Mouse (Mus musculus): ENCODE data around the gene Lipm. TPM values are rescaled to one million over a fixed set of nuclear protein-coding genes. Genes with fewer than 3 reads are reported as not detected.

The Lipm gene
- polyA plus RNA-seq, 1 experiment from 2014 or later, result 0.10 TPM

- Histone ChIP-seq H3K4me2 (ENCODE audit: low read depth, low read length) (no peak overlapping the region), H3K27me3 (ENCODE audit: control insufficient read depth, insufficient read depth, low read depth, low read length) (no peaks in the 10 kb centered on the region), H3K4me1 (replicated peaks; ENCODE audit: control insufficient read depth, insufficient read depth, low read length) (no peaks in the 10 kb centered on the region; the same call in 1 of the 2 replicates), H3K27ac (ENCODE audit: low read length) (no peak overlapping the region), H3K9ac (ENCODE audit: low read length) (no peak overlapping the region), H3K4me3 (ENCODE audit: low read length) (no peak overlapping the region), H3K36me3 (ENCODE audit: control insufficient read depth, insufficient read depth, low read length) (no peaks in the 10 kb centered on the region), H3K9me3 (ENCODE audit: control insufficient read depth, low read length) (no peaks in the 10 kb centered on the region)
- 61% methylated on average over 1 of the region's 1 CpGs for WGBS
- ATAC-seq (ENCODE audit: low read depth), result no peak
These were observed 51.2 kb downstream of the Lipm start for GRCm38 (mm10) chr19:34151909-34152308.

- H3K4me1 ChIP-seq (replicated peaks; ENCODE audit: control insufficient read depth, insufficient read depth, low read length), result no peaks in the 10 kb centered on the region; the same call in 1 of the 2 replicates
- 0 out of 2 replicates have a peak overlapping the region, but pooled peaks have one; percentile 9 for H3K27ac ChIP-seq (ENCODE audit: low read length)
- peak; percentile 95 for ATAC-seq (ENCODE audit: low read depth)
- no peak overlapping the region for H3K4me2 ChIP-seq (ENCODE audit: low read depth, low read length)
- H3K4me3 ChIP-seq (ENCODE audit: low read length), result no peak overlapping the region
- no peaks in the 10 kb centered on the region for H3K9me3 ChIP-seq (ENCODE audit: control insufficient read depth, low read length)
- no peaks in the 10 kb centered on the region for H3K27me3 ChIP-seq (ENCODE audit: control insufficient read depth, insufficient read depth, low read depth, low read length)
- no peaks in the 10 kb centered on the region for H3K36me3 ChIP-seq (ENCODE audit: control insufficient read depth, insufficient read depth, low read length)
- no peak overlapping the region for H3K9ac ChIP-seq (ENCODE audit: low read length)
- 47% methylated on average over 6 of the region's 6 CpGs for WGBS
These were observed 52.8 kb downstream of the Lipm start for GRCm38 (mm10) chr19:34153263-34154144.

GRCm38 (mm10) chr19:34162693-34163092 is 62.0 kb downstream of the Lipm start:
- H3K4me3 ChIP-seq (ENCODE audit: low read length), result no peak overlapping the region
- H3K4me1 ChIP-seq (replicated peaks; ENCODE audit: control insufficient read depth, insufficient read depth, low read length), result no peaks in the 10 kb centered on the region
- ATAC-seq (ENCODE audit: low read depth), result no peak
- no peak overlapping the region for H3K4me2 ChIP-seq (ENCODE audit: low read depth, low read length)
- no peaks in the 10 kb centered on the region for H3K36me3 ChIP-seq (ENCODE audit: control insufficient read depth, insufficient read depth, low read length)
- H3K9ac ChIP-seq (ENCODE audit: low read length), result no peak overlapping the region
- no peaks in the 10 kb centered on the region for H3K27me3 ChIP-seq (ENCODE audit: control insufficient read depth, insufficient read depth, low read depth, low read length)
- H3K27ac ChIP-seq (ENCODE audit: low read length), result no peak overlapping the region
- 81% methylated on average over 5 of the region's 5 CpGs for WGBS
- no peaks in the 10 kb centered on the region for H3K9me3 ChIP-seq (ENCODE audit: control insufficient read depth, low read length)

GRCm38 (mm10) chr19:34165891-34166290 is 65.2 kb downstream of the Lipm start, which contains the start of gene Ankrd22:
Ankrd22 (minus strand) TSS chr19:34166053.
- no peak within 1 kb of the TSS for H3K9ac ChIP-seq (ENCODE audit: low read length)
- H3K4me1 ChIP-seq (replicated peaks; ENCODE audit: control insufficient read depth, insufficient read depth, low read length), result no peaks in the 10 kb centered on the region
- H3K36me3 ChIP-seq (ENCODE audit: control insufficient read depth, insufficient read depth, low read length), result no peaks in the 10 kb centered on the region
- ATAC-seq (ENCODE audit: low read depth), result peak; percentile 41
- no peaks in the 10 kb centered on the region for H3K27me3 ChIP-seq (ENCODE audit: control insufficient read depth, insufficient read depth, low read depth, low read length)
- H3K27ac ChIP-seq (ENCODE audit: low read length), result no peak within 1 kb of the TSS
- no peak within 1 kb of the TSS for H3K4me2 ChIP-seq (ENCODE audit: low read depth, low read length)
- no peak within 1 kb of the TSS for H3K4me3 ChIP-seq (ENCODE audit: low read length)
- H3K9me3 ChIP-seq (ENCODE audit: control insufficient read depth, low read length), result no peaks in the 10 kb centered on the region
- 60% methylated on average over 5 of the region's 5 CpGs for WGBS

GRCm38 (mm10) chr19:34166386-34166785 is 65.7 kb downstream of the Lipm start:
- no peak overlapping the region for H3K4me3 ChIP-seq (ENCODE audit: low read length)
- H3K9ac ChIP-seq (ENCODE audit: low read length), result no peak overlapping the region
- no peaks in the 10 kb centered on the region for H3K36me3 ChIP-seq (ENCODE audit: control insufficient read depth, insufficient read depth, low read length)
- no peaks in the 10 kb centered on the region for H3K27me3 ChIP-seq (ENCODE audit: control insufficient read depth, insufficient read depth, low read depth, low read length)
- no peak for ATAC-seq (ENCODE audit: low read depth)
- no peak overlapping the region for H3K27ac ChIP-seq (ENCODE audit: low read length)
- H3K4me2 ChIP-seq (ENCODE audit: low read depth, low read length), result no peak overlapping the region
- no peaks in the 10 kb centered on the region for H3K4me1 ChIP-seq (replicated peaks; ENCODE audit: control insufficient read depth, insufficient read depth, low read length)
- H3K9me3 ChIP-seq (ENCODE audit: control insufficient read depth, low read length), result no peaks in the 10 kb centered on the region
- 81% methylated on average over 4 of the region's 4 CpGs for WGBS

GRCm38 (mm10) chr19:34167896-34168661 is 67.3 kb downstream of the Lipm start:
- Histone ChIP-seq H3K9ac (ENCODE audit: low read length) (no peak overlapping the region), H3K4me3 (ENCODE audit: low read length) (no peak overlapping the region), H3K9me3 (ENCODE audit: control insufficient read depth, low read length) (no peaks in the 10 kb centered on the region), H3K36me3 (ENCODE audit: control insufficient read depth, insufficient read depth, low read length) (no peaks in the 10 kb centered on the region), H3K27ac (ENCODE audit: low read length) (no peak overlapping the region), H3K4me1 (replicated peaks; ENCODE audit: control insufficient read depth, insufficient read depth, low read length) (no peaks in the 10 kb centered on the region), H3K27me3 (ENCODE audit: control insufficient read depth, insufficient read depth, low read depth, low read length) (no peaks in the 10 kb centered on the region), H3K4me2 (ENCODE audit: low read depth, low read length) (no peak overlapping the region)
- ATAC-seq (ENCODE audit: low read depth), result no peak
- 42% methylated on average over 7 of the region's 7 CpGs for WGBS

GRCm38 (mm10) chr19:34169121-34169520 is 68.4 kb downstream of the Lipm start:
- H3K27me3 ChIP-seq (ENCODE audit: control insufficient read depth, insufficient read depth, low read depth, low read length), result no peaks in the 10 kb centered on the region
- H3K4me2 ChIP-seq (ENCODE audit: low read depth, low read length), result no peak overlapping the region
- ATAC-seq (ENCODE audit: low read depth), result no peak
- no peaks in the 10 kb centered on the region for H3K9me3 ChIP-seq (ENCODE audit: control insufficient read depth, low read length)
- no peaks in the 10 kb centered on the region for H3K36me3 ChIP-seq (ENCODE audit: control insufficient read depth, insufficient read depth, low read length)
- H3K4me1 ChIP-seq (replicated peaks; ENCODE audit: control insufficient read depth, insufficient read depth, low read length), result no peaks in the 10 kb centered on the region
- H3K9ac ChIP-seq (ENCODE audit: low read length), result no peak overlapping the region
- no peak overlapping the region for H3K4me3 ChIP-seq (ENCODE audit: low read length)
- H3K27ac ChIP-seq (ENCODE audit: low read length), result no peak overlapping the region

GRCm38 (mm10) chr19:34171167-34171566 is 70.4 kb downstream of the Lipm start:
- no peak overlapping the region for H3K4me2 ChIP-seq (ENCODE audit: low read depth, low read length)
- H3K9ac ChIP-seq (ENCODE audit: low read length), result no peak overlapping the region
- H3K27me3 ChIP-seq (ENCODE audit: control insufficient read depth, insufficient read depth, low read depth, low read length), result no peaks in the 10 kb centered on the region
- no peaks in the 10 kb centered on the region for H3K9me3 ChIP-seq (ENCODE audit: control insufficient read depth, low read length)
- H3K36me3 ChIP-seq (ENCODE audit: control insufficient read depth, insufficient read depth, low read length), result no peaks in the 10 kb centered on the region
- H3K27ac ChIP-seq (ENCODE audit: low read length), result no peak overlapping the region
- no peak overlapping the region for H3K4me3 ChIP-seq (ENCODE audit: low read length)
- H3K4me1 ChIP-seq (replicated peaks; ENCODE audit: control insufficient read depth, insufficient read depth, low read length), result no peaks in the 10 kb centered on the region
- WGBS, result 36% methylated on average over 3 of the region's 3 CpGs
- no peak for ATAC-seq (ENCODE audit: low read depth)
